Mouse (Mus musculus) hindbrain, embryonic 11.5 days (tissue): ENCODE data around the gene Rassf1. TPM values are rescaled to one million over a fixed set of nuclear protein-coding genes. Genes with fewer than 3 reads are reported as not detected.

Experiments
- ATAC-seq: fragments of 200-750 bp; cut with Nextera tagmentation; 2 replicates; pipeline ENCODE4 v1.8.0; 2017; ENCODE audit warnings: mild to moderate bottlenecking, moderate TSS enrichment, moderate library complexity; ENCODE audit not compliant: low FRiP score
- DNase-seq: peaks from one replicate; pipeline ENCODE4 v3.0.0-alpha.2; 2015; ENCODE audit warnings: low spot score
- H3K27ac ChIP-seq: fragments of 300-500 bp; sonication (generic); 2 replicates; pipeline ENCODE4 v1.5.1; 2014; ENCODE audit warnings: mild to moderate bottlenecking, low read depth, low read length
- H3K27me3 ChIP-seq: fragments of 300-500 bp; sonication (generic); 2 replicates; pipeline ENCODE4 v1.6.1; 2014; ENCODE audit warnings: mild to moderate bottlenecking, low read length, moderate library complexity, mixed read lengths; ENCODE audit not compliant: control insufficient read depth, insufficient read depth
- H3K36me3 ChIP-seq: fragments of 300-500 bp; sonication (generic); 2 replicates; pipeline ENCODE4 v1.6.1; 2014; ENCODE audit warnings: mild to moderate bottlenecking, low read length, moderate library complexity, mixed read lengths; ENCODE audit not compliant: control insufficient read depth, insufficient read depth
- H3K4me1 ChIP-seq: fragments of 300-500 bp; sonication (generic); replicated peaks from 2 replicates; pipeline ENCODE4 v1.6.1; 2014; ENCODE audit warnings: low read length, mixed read lengths; ENCODE audit not compliant: control insufficient read depth, insufficient read depth
- H3K4me2 ChIP-seq: fragments of 300-500 bp; sonication (generic); replicated peaks from 2 replicates; pipeline ENCODE4 v1.6.1; 2014; ENCODE audit warnings: mild to moderate bottlenecking, low read depth, low read length
- H3K4me3 ChIP-seq: fragments of 300-500 bp; sonication (generic); 2 replicates; pipeline ENCODE4 v1.5.1; 2014; ENCODE audit warnings: low read depth, low read length
- H3K9ac ChIP-seq: fragments of 300-500 bp; sonication (generic); 2 replicates; pipeline ENCODE4 v1.6.1; 2014; ENCODE audit warnings: low read depth, low read length
- H3K9me3 ChIP-seq: fragments of 300-500 bp; sonication (generic); 2 replicates; pipeline ENCODE4 v1.6.1; 2016; ENCODE audit warnings: low read length; ENCODE audit not compliant: control insufficient read depth
- WGBS: fragments of 180-500 bp; shearing (Covaris S2); extraction: QIAGEN DNeasy Blood & Tissue Kit; methylation state at CpG from one replicate; pipeline ENCODE4 v1.1.7; 2014; 5-methylcytosine and 5-hydroxymethylcytosine counted together
- polyA plus RNA-seq: library from polyadenylated mRNA; unstranded; fragments of >200 nt; fragmentation: Nextera tagmentation; extraction: Ambion mirVana; gene quantifications from 2 replicates; pipeline ENCODE4 v1.2.1, GENCODE M21; 2014

The Rassf1 gene
- polyA plus RNA-seq, 1 experiment from 2014 or later: 39.7 TPM

GRCm38 (mm10) chr9:107586974-107587832, 35.8 kb downstream of the Rassf1 start, which contains the start of gene Ifrd2:
TSS of gene Ifrd2 (plus strand) at chr9:107587642.
- Histone ChIP-seq H3K9ac (peak within 1 kb of the TSS; percentile 61; the same call in 1 of the 2 replicates), H3K9me3 (no peaks in the 10 kb centered on the region), H3K27ac (0 out of 2 replicates have a peak within 1 kb of the TSS, but pooled peaks have one; percentile 4), H3K4me3 (peak within 1 kb of the TSS; percentile 59), H3K4me2 (peak within 1 kb of the TSS; percentile 91), H3K36me3 (0 out of 2 replicates have a peak, but pooled peaks cover 2% of the 10 kb centered on the region), H3K27me3 (no peaks in the 10 kb centered on the region), H3K4me1 (peaks cover 5% of the 10 kb centered on the region; the same call in 1 of the 2 replicates)
- 14% methylated on average over 46 of the region's 46 CpGs for WGBS
- ATAC-seq (peak; percentile 97), DNase-seq (peak; percentile 96)

DNA sequence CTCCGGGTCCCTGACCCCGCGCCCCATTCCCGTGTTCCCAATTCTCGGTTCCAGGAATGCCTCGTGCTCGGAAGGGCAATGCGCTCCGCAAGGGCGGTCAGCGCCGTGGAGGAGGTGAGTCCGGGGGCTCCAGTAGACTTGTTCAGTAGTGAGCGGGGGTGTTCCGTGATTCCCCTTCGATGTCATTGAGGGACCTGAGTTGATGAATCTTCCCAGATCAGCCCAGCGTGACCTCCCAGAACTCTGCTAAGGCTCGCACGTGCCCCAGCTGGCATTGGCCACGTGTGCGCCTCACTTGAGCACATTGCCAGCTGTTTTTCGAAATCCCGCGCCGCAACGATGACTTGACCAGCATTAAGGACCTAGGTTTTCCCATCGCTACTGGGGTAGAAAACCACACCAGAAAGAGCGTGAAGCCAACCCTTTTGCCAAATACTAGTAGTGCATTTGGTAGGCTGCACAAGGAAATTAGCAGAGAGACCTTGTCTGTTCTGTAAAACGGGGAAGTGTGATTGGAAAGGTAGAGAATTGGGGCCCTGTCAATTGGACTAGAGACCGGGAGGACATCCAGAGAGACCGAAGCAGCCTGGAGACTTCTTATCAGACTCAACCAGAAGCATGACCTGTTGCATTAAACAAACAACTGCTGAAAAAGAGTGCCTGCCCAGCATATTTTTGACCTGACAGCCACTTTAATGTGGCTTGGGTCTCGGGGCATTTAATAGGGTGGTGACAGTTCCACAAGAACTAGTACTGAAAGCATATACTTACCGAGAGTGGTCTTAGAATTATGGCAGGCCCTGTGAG, 36.7 kb downstream of the Rassf1 start:
- H3K4me2 ChIP-seq: peak overlapping the region; percentile 91
- no peak for ATAC-seq
- WGBS: 6% methylated on average over 33 of the region's 33 CpGs
- H3K9me3 ChIP-seq: no peaks in the 10 kb centered on the region
- no peak for DNase-seq
- 0 out of 2 replicates have a peak, but pooled peaks cover 2% of the 10 kb centered on the region for H3K36me3 ChIP-seq
- peak overlapping the region; percentile 59 for H3K4me3 ChIP-seq
- no peaks in the 10 kb centered on the region for H3K27me3 ChIP-seq
- 0 out of 2 replicates have a peak overlapping the region, but pooled peaks have one; percentile 4 for H3K27ac ChIP-seq
- H3K9ac ChIP-seq: peak overlapping the region; percentile 61; the same call in 1 of the 2 replicates
- peaks cover 5% of the 10 kb centered on the region; the same call in 1 of the 2 replicates for H3K4me1 ChIP-seq

GRCm38 (mm10) chr9:107590058-107590772, 38.9 kb downstream of the Rassf1 start:
- no peaks in the 10 kb centered on the region for H3K27me3 ChIP-seq
- H3K9ac ChIP-seq: no peak overlapping the region
- no peak overlapping the region for H3K4me2 ChIP-seq
- no peak for DNase-seq
- no peak overlapping the region for H3K27ac ChIP-seq
- peaks cover 5% of the 10 kb centered on the region; the same call in 1 of the 2 replicates for H3K4me1 ChIP-seq
- 0 out of 2 replicates have a peak, but pooled peaks cover 2% of the 10 kb centered on the region for H3K36me3 ChIP-seq
- H3K9me3 ChIP-seq: no peaks in the 10 kb centered on the region
- WGBS: 93% methylated on average over 25 of the region's 25 CpGs
- no peak overlapping the region for H3K4me3 ChIP-seq
- ATAC-seq: no peak

DNA sequence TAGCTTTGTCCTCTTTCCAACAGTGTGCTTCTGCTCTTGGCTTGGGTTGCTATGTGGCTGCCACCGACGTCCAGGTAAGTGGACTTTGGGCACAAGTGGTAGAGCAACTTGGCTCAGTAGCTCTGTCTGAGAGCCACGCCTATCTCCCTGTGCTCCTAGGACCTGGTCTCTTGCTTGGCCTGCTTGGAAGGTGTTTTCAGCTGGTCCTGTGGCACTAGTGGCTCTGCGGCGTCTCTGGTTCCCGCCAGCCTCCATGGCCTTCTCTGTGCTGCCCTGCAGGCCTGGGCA, 39.4 kb downstream of the Rassf1 start:
- Histone ChIP-seq H3K4me2 (no peak overlapping the region), H3K27me3 (no peaks in the 10 kb centered on the region), H3K4me1 (peaks cover 5% of the 10 kb centered on the region; the same call in 1 of the 2 replicates), H3K9me3 (no peaks in the 10 kb centered on the region), H3K9ac (no peak overlapping the region), H3K4me3 (no peak overlapping the region), H3K36me3 (0 out of 2 replicates have a peak, but pooled peaks cover 2% of the 10 kb centered on the region), H3K27ac (no peak overlapping the region)
- DNase-seq (no peak), ATAC-seq (no peak)
- WGBS: 95% methylated on average over 6 of the region's 6 CpGs

DNA sequence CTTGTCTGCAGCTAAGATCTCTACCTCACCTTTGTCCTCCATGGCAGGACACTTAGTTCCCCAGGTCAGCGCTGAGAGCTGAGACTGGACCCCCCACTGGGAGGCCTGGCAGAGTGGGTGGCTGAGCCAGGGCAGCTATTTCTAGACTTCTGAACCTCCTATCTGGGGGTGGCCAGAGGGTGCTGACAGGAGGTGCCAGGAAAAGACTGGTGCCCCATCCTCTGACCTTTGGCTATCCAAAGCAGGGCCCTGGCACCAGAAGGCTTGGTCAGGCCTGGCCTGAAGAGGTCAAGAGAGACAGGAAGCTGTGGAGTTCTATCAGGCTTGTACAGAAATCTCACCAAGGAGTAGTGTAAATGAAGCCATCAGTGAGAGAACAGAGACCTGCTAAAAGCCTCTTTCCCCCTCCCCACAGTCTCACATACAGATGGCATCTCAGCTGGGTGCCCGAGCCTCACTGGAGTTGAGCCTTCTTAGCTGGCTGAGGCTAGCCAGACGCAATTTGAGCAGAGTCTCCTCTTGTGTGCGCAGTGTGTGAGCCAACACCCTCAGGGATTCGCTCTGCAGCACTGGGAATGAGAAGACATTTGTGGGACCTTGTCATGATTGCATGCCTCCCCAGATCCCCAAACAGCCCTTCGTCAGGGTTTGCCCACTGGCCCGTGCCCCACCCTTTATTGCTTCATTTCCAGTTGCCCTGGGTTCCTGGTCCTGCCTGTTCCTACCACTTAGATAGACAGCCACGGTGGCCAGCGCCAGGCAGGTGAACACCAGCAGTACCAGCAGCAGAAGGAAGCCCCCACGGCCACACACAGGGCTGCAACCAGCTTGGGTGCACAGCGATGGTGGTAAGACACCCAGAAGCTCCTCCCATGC, 42.0 kb downstream of the Rassf1 start:
- Histone ChIP-seq H3K27ac (no peak overlapping the region), H3K4me1 (peaks cover 1% of the 10 kb centered on the region; the same call in 1 of the 2 replicates), H3K27me3 (no peaks in the 10 kb centered on the region), H3K4me3 (no peak overlapping the region), H3K36me3 (0 out of 2 replicates have a peak, but pooled peaks cover 2% of the 10 kb centered on the region), H3K9me3 (no peaks in the 10 kb centered on the region), H3K4me2 (no peak overlapping the region), H3K9ac (no peak overlapping the region)
- no peak for ATAC-seq
- WGBS: 83% methylated on average over 11 of the region's 11 CpGs
- no peak for DNase-seq

GRCm38 (mm10) chr9:107594281-107595062, 43.1 kb downstream of the Rassf1 start:
- 75% methylated on average over 8 of the region's 8 CpGs for WGBS
- H3K9ac ChIP-seq: no peak overlapping the region
- H3K36me3 ChIP-seq: 0 out of 2 replicates have a peak, but pooled peaks cover 2% of the 10 kb centered on the region
- no peaks in the 10 kb centered on the region for H3K4me1 ChIP-seq
- H3K9me3 ChIP-seq: no peaks in the 10 kb centered on the region
- H3K4me2 ChIP-seq: no peak overlapping the region
- no peak overlapping the region for H3K27ac ChIP-seq
- H3K27me3 ChIP-seq: no peaks in the 10 kb centered on the region
- DNase-seq (no peak), ATAC-seq (no peak)
- H3K4me3 ChIP-seq: no peak overlapping the region
